In genomic region chr6:99968889-99969288, GRCm38 (mm10) we compare ENCODE assay signal across 8 mouse cellular contexts.
DNase-seq lines count a peak whose midpoint lies in the region; ATAC-seq and TF ChIP-seq lines count a peak whose summit lies in the region.

No protein-coding gene starts in this region.

- TF ChIP-seq CTCF in kidney, adult 2 months (conservative IDR thresholded peaks at IDR 0.05; ENCODE audit: insufficient read depth, insufficient read length, low read depth, low read length) = no peak

- H3K27me3 ChIP-seq in kidney, adult 2 months (replicated peaks; ENCODE audit: control insufficient read depth, insufficient read depth, low read length) = no peaks in the 10 kb centered on the region
- no peaks in the 10 kb centered on the region; the same call in 1 of the 2 replicates for H3K27me3 ChIP-seq in kidney, embryonic 16.5 days (ENCODE audit: insufficient read depth, low read length)

- no peak overlapping the region for H3K4me2 ChIP-seq in kidney, embryonic 16.5 days (replicated peaks; ENCODE audit: low read depth, low read length)

- H3K4me1 ChIP-seq in kidney, adult 2 months (ENCODE audit: control insufficient read depth, insufficient read depth, low read length) = no peaks in the 10 kb centered on the region
- peaks cover 4% of the 10 kb centered on the region; the same call in 1 of the 2 replicates for H3K4me1 ChIP-seq in kidney, embryonic 16.5 days (ENCODE audit: insufficient read depth, low read length)

- WGBS in kidney, adult 2 months = 70% methylated on average over 5 of the region's 5 CpGs
- WGBS in kidney, embryonic 16.5 days = 76% methylated on average over 5 of the region's 5 CpGs

- no peak overlapping the region for H3K4me3 ChIP-seq in kidney, adult 2 months (ENCODE audit: insufficient read depth, low read depth, low read length)
- no peak overlapping the region for H3K4me3 ChIP-seq in kidney, embryonic 16.5 days (ENCODE audit: low read length)

- TF ChIP-seq POLR2A in kidney, adult 2 months (IDR thresholded peaks at IDR 0.05; ENCODE audit: low read depth, low read length) = no peak

- H3K27ac ChIP-seq in kidney, adult 2 months (ENCODE audit: insufficient read depth, low read depth, low read length) = no peak overlapping the region
- H3K27ac ChIP-seq in kidney, embryonic 16.5 days (ENCODE audit: low read length) = no peak overlapping the region

- 0 out of 2 replicates have a peak, but pooled peaks cover 11% of the 10 kb centered on the region for H3K9me3 ChIP-seq in kidney, embryonic 16.5 days (ENCODE audit: low read length)

- H3K9ac ChIP-seq in kidney, embryonic 16.5 days (replicated peaks; ENCODE audit: low read length) = no peak overlapping the region

- peak; percentile 36 for DNase-seq in retina, postnatal 1 day
- no peak for DNase-seq in retina, embryonic 14.5 days (ENCODE audit: low spot score)
- DNase-seq in frontal cortex, adult 2 months (ENCODE audit: extremely low spot score in 1 of 2, low spot score in 1 of 2) = peak; percentile 38 to 69
- DNase-seq in layer of hippocampus, adult 11-12 months (ENCODE audit: low spot score) = peak; percentile 87
- DNase-seq in lung, postnatal 36 days = peak; percentile 72
- DNase-seq in kidney, adult 2 months = no peak

- H3K36me3 ChIP-seq in kidney, adult 2 months (ENCODE audit: control insufficient read depth, insufficient read depth, low read length) = no peaks in the 10 kb centered on the region
- H3K36me3 ChIP-seq in kidney, embryonic 16.5 days (ENCODE audit: insufficient read depth, low read length) = no peaks in the 10 kb centered on the region

- no peak for ATAC-seq in megakaryocyte-erythroid progenitor cell, adult 5-6 weeks (replicated peaks; ENCODE audit: low FRiP score, low TSS enrichment, poor library complexity, severe bottlenecking)
- ATAC-seq in kidney, embryonic 16.5 days (ENCODE audit: low FRiP score, low TSS enrichment) = no peak

Comparison
In these comparisons a context has a peak if more than half of its experiments do, and no peak if none do; other contexts are left out.
1. DNase-seq: peak in retina, postnatal 1 day (single experiment), frontal cortex, adult 2 months (2 of 2), layer of hippocampus, adult 11-12 months (single experiment) and lung, postnatal 36 days (single experiment); none in retina, embryonic 14.5 days (single experiment) and kidney, adult 2 months (single experiment).